Mouse (Mus musculus) lung, embryonic 14.5 days (tissue): Measurements from ENCODE around the gene Mrps14. TPM values are rescaled to one million over a fixed set of nuclear protein-coding genes. Genes with fewer than 3 reads are reported as not detected.

ENCODE experiments used
- ATAC-seq: fragments of 200-750 bp; cut with Nextera tagmentation; 2 replicates; pipeline ENCODE4 v1.8.0; 2017; ENCODE audit warnings: mild to moderate bottlenecking, moderate TSS enrichment, moderate library complexity; ENCODE audit not compliant: insufficient read depth
- DNase-seq: peaks from one replicate; pipeline ENCODE4 v3.0.0-alpha.2; 2015
- H3K27ac ChIP-seq: fragments of 300-500 bp; sonication (generic); 2 replicates; pipeline ENCODE4 v1.5.1; 2014; ENCODE audit warnings: low read depth, mild to moderate bottlenecking, moderate library complexity
- H3K27me3 ChIP-seq: fragments of 300-500 bp; sonication (generic); 2 replicates; pipeline ENCODE4 v1.6.1; 2014; ENCODE audit warnings: low read length, control low read depth; ENCODE audit not compliant: insufficient read depth
- H3K36me3 ChIP-seq: fragments of 300-500 bp; sonication (generic); 2 replicates; pipeline ENCODE4 v1.6.1; 2014; ENCODE audit warnings: control low read depth; ENCODE audit not compliant: insufficient read depth
- H3K4me1 ChIP-seq: fragments of 300-500 bp; sonication (generic); 2 replicates; pipeline ENCODE4 v1.6.1; 2014; ENCODE audit warnings: antibody characterized with exemption, control low read depth; ENCODE audit not compliant: insufficient read depth
- H3K4me2 ChIP-seq: fragments of 300-500 bp; sonication (generic); 2 replicates; pipeline ENCODE4 v1.6.1; 2014; ENCODE audit warnings: mild to moderate bottlenecking
- H3K4me3 ChIP-seq: fragments of 300-500 bp; sonication (generic); 2 replicates; pipeline ENCODE4 v1.5.1; 2014; ENCODE audit warnings: low read depth, low read length
- H3K9ac ChIP-seq: fragments of 300-500 bp; sonication (generic); 2 replicates; pipeline ENCODE4 v1.6.1; 2014
- H3K9me3 ChIP-seq: fragments of 300-500 bp; sonication (generic); 2 replicates; pipeline ENCODE4 v1.6.1; 2016; ENCODE audit warnings: low read depth, low read length, control low read depth
- CTCF ChIP-seq: IDR thresholded peaks from 2 replicates; pipeline ENCODE4 v1.5.1; 2016; ENCODE audit warnings: antibody characterized with exemption, low read depth
- WGBS: fragments of 180-500 bp; shearing (Covaris S2); extraction: QIAGEN DNeasy Blood & Tissue Kit; methylation state at CpG from one replicate; pipeline ENCODE4 v1.1.7; 2014; 5-methylcytosine and 5-hydroxymethylcytosine counted together
- polyA plus RNA-seq: library from polyadenylated mRNA; unstranded; fragments of >200 nt; fragmentation: Nextera tagmentation; extraction: Ambion mirVana; gene quantifications from 2 replicates; pipeline ENCODE4 v1.2.1, GENCODE M21; 2014

The Mrps14 gene
- polyA plus RNA-seq, 1 experiment from 2014 or later: 243 TPM

GRCm38 (mm10) chr1:160211597-160212122 lies 16.6 kb downstream of the Mrps14 start:
- Histone ChIP-seq H3K4me1 (peaks cover 9% of the 10 kb centered on the region), H3K9me3 (no peaks in the 10 kb centered on the region), H3K9ac (peak overlapping the region; percentile 92), H3K27ac (peak overlapping the region; percentile 99), H3K27me3 (no peaks in the 10 kb centered on the region), H3K36me3 (peaks cover 17% of the 10 kb centered on the region), H3K4me3 (peak overlapping the region; percentile 91), H3K4me2 (peak overlapping the region; percentile 68)
- under 1% methylated on average over 8 of the region's 8 CpGs for WGBS
- no peak for TF ChIP-seq CTCF
- ATAC-seq (no peak), DNase-seq (peak; percentile 19)

- DNase-seq (peak; percentile 59), ATAC-seq (peak; percentile 3)
- H3K9me3 ChIP-seq: no peaks in the 10 kb centered on the region
- peak overlapping the region; percentile 99 for H3K27ac ChIP-seq
- peak overlapping the region; percentile 92 for H3K9ac ChIP-seq
- TF ChIP-seq CTCF: no peak
- H3K36me3 ChIP-seq: peaks cover 11% of the 10 kb centered on the region
- H3K4me2 ChIP-seq: peak overlapping the region; percentile 68
- H3K4me1 ChIP-seq: peaks cover 9% of the 10 kb centered on the region
- H3K27me3 ChIP-seq: no peaks in the 10 kb centered on the region
- WGBS: under 1% methylated on average over 45 of the region's 45 CpGs
- peak overlapping the region; percentile 91 for H3K4me3 ChIP-seq
Measured at GRCm38 (mm10) chr1:160212123-160212691, 17.2 kb downstream of the Mrps14 start.

- WGBS: under 1% methylated on average over 72 of the region's 76 CpGs
- H3K4me2 ChIP-seq: peak within 1 kb of the TSS; percentile 84
- H3K4me3 ChIP-seq: peak within 1 kb of the TSS; percentile 91
- DNase-seq (peak; percentile 99), ATAC-seq (peak; percentile 98)
- peak within 1 kb of the TSS; percentile 92 for H3K9ac ChIP-seq
- H3K9me3 ChIP-seq: no peaks in the 10 kb centered on the region
- no peaks in the 10 kb centered on the region for H3K27me3 ChIP-seq
- peak within 1 kb of the TSS; percentile 99 for H3K27ac ChIP-seq
- H3K36me3 ChIP-seq: peaks cover 4% of the 10 kb centered on the region; the same call in 1 of the 2 replicates
- H3K4me1 ChIP-seq: peaks cover 9% of the 10 kb centered on the region
- peak; percentile 78 for TF ChIP-seq CTCF
Measured at GRCm38 (mm10) chr1:160212703-160213669, 18.0 kb downstream of the Mrps14 start, which contains the start of gene Cacybp. Cacybp (minus strand) TSS chr1:160212875.

- no peak for TF ChIP-seq CTCF
- no peaks in the 10 kb centered on the region for H3K9me3 ChIP-seq
- no peak overlapping the region for H3K27ac ChIP-seq
- DNase-seq (no peak), ATAC-seq (no peak)
- H3K4me3 ChIP-seq: no peak overlapping the region
- 0 out of 2 replicates have a peak, but pooled peaks cover 2% of the 10 kb centered on the region for H3K36me3 ChIP-seq
- H3K9ac ChIP-seq: no peak overlapping the region
- H3K27me3 ChIP-seq: no peaks in the 10 kb centered on the region
- peak overlapping the region; percentile 84 for H3K4me2 ChIP-seq
- H3K4me1 ChIP-seq: peaks cover 9% of the 10 kb centered on the region
- WGBS: 87% methylated on average over 7 of the region's 7 CpGs
Measured at GRCm38 (mm10) chr1:160214171-160214570, 19.2 kb downstream of the Mrps14 start.

GRCm38 (mm10) chr1:160217898-160218297 lies 22.9 kb downstream of the Mrps14 start:
- Histone ChIP-seq H3K27me3 (no peaks in the 10 kb centered on the region), H3K27ac (no peak overlapping the region), H3K9me3 (no peaks in the 10 kb centered on the region), H3K9ac (no peak overlapping the region), H3K4me3 (no peak overlapping the region), H3K4me1 (0 out of 2 replicates have a peak, but pooled peaks cover 3% of the 10 kb centered on the region), H3K36me3 (no peaks in the 10 kb centered on the region), H3K4me2 (no peak overlapping the region)
- no peak for DNase-seq
- 74% methylated on average over 3 of the region's 3 CpGs for WGBS
- no peak for TF ChIP-seq CTCF
- no peak for ATAC-seq

GRCm38 (mm10) chr1:160224093-160224492 lies 29.1 kb downstream of the Mrps14 start:
- Histone ChIP-seq H3K27ac (no peak overlapping the region), H3K4me3 (no peak overlapping the region), H3K36me3 (no peaks in the 10 kb centered on the region), H3K9ac (no peak overlapping the region), H3K27me3 (no peaks in the 10 kb centered on the region), H3K9me3 (no peaks in the 10 kb centered on the region), H3K4me1 (no peaks in the 10 kb centered on the region), H3K4me2 (no peak overlapping the region)
- no peak for ATAC-seq
- no peak for DNase-seq
- no peak for TF ChIP-seq CTCF
- WGBS: 73% methylated on average over 2 of the region's 2 CpGs

- 85% methylated on average over 4 of the region's 4 CpGs for WGBS
- ATAC-seq: no peak
- no peaks in the 10 kb centered on the region for H3K27me3 ChIP-seq
Measured at GRCm38 (mm10) chr1:160227196-160227595, 32.2 kb downstream of the Mrps14 start.

More at GRCm38 (mm10) chr1:160227196-160227595, 32.2 kb downstream of the Mrps14 start:
- no peaks in the 10 kb centered on the region for H3K36me3 ChIP-seq
- no peak for DNase-seq
- no peak overlapping the region for H3K4me2 ChIP-seq
- no peak overlapping the region for H3K9ac ChIP-seq
- no peak overlapping the region for H3K27ac ChIP-seq
- H3K4me3 ChIP-seq: no peak overlapping the region
- no peaks in the 10 kb centered on the region for H3K9me3 ChIP-seq
- no peak for TF ChIP-seq CTCF
- no peaks in the 10 kb centered on the region for H3K4me1 ChIP-seq
